Mouse (Mus musculus) layer of hippocampus, postnatal 14 days (tissue): Measurements from ENCODE around the gene Atp5g2. TPM values are rescaled to one million over a fixed set of nuclear protein-coding genes. Genes with fewer than 3 reads are reported as not detected.
"Not testable (repeated sequence)": the region's sequence is repeated elsewhere in the genome, so short reads cannot be mapped to it uniquely, and the experiment has no call there.

Source experiments
- DNase-seq, 2 experiments: peaks; one replicate each; pipeline ENCODE4 v3.0.0; 2021 to 2022; ENCODE audit warnings: low spot score in 2 of 2, mixed read lengths in 1 of 2
- total RNA-seq, 2 experiments: library from RNA; stranded (reverse); gene quantifications; 2 replicates each; pipeline ENCODE4 v1.2.3; 2021

Atp5g2 gene
- total RNA-seq, 2 experiments from 2014 or later: 10.9 to 13.0 TPM

GRCm38 (mm10) chr15:102670281-102670680 lies 1.9 kb downstream of the Atp5g2 start:
- DNase-seq: no peak

GRCm38 (mm10) chr15:102669571-102669970 lies 2.6 kb downstream of the Atp5g2 start:
- DNase-seq: no peak

GRCm38 (mm10) chr15:102665494-102665893 lies 6.7 kb downstream of the Atp5g2 start:
- DNase-seq: peak in 1 of 2 experiments; percentile 51

GRCm38 (mm10) chr15:102663825-102664224 lies 8.3 kb downstream of the Atp5g2 start:
- no peak for DNase-seq

GRCm38 (mm10) chr15:102662601-102663000 lies 9.6 kb downstream of the Atp5g2 start:
- not testable (repeated sequence) for DNase-seq

GRCm38 (mm10) chr15:102657926-102658381 lies 14.2 kb downstream of the Atp5g2 start:
- no peak for DNase-seq

GRCm38 (mm10) chr15:102656658-102657057 lies 15.5 kb downstream of the Atp5g2 start:
- no peak for DNase-seq

GRCm38 (mm10) chr15:102651928-102652660 lies 20.1 kb downstream of the Atp5g2 start:
- not testable (repeated sequence) for DNase-seq

- DNase-seq: no peak
Observed at GRCm38 (mm10) chr15:102651107-102651506, 21.0 kb downstream of the Atp5g2 start.

GRCm38 (mm10) chr15:102635817-102636216 lies 36.3 kb downstream of the Atp5g2 start:
- DNase-seq: peak; percentile 44 to 67

- no peak for DNase-seq
Observed at GRCm38 (mm10) chr15:102634684-102635083, 37.5 kb downstream of the Atp5g2 start.

GRCm38 (mm10) chr15:102625687-102626055 lies 46.5 kb downstream of the Atp5g2 start:
- no peak for DNase-seq

- DNase-seq: peak; percentile 99 to 100
Observed at GRCm38 (mm10) chr15:102624970-102625686, 47.0 kb downstream of the Atp5g2 start, which contains the start of the genes Gm28047 and Atf7. Gene Gm28047 (minus strand): TSS chr15:102625067. Gene Atf7 (minus strand): TSS chr15:102625464.

- DNase-seq: peak; percentile 19 to 22
Observed at GRCm38 (mm10) chr15:102624291-102624969, 47.7 kb downstream of the Atp5g2 start.

GRCm38 (mm10) chr15:102623121-102623520 lies 49.0 kb downstream of the Atp5g2 start:
- DNase-seq: no peak

- no peak for DNase-seq
Observed at GRCm38 (mm10) chr15:102622536-102622935, 49.6 kb downstream of the Atp5g2 start.

- no peak for DNase-seq
Observed at GRCm38 (mm10) chr15:102620765-102621164, 51.4 kb downstream of the Atp5g2 start.

- DNase-seq: no peak
Observed at GRCm38 (mm10) chr15:102619486-102619885, 52.7 kb downstream of the Atp5g2 start.

- DNase-seq: no peak
Observed at GRCm38 (mm10) chr15:102617654-102618053, 54.5 kb downstream of the Atp5g2 start.

GRCm38 (mm10) chr15:102616174-102616573 lies 56.0 kb downstream of the Atp5g2 start:
- DNase-seq: no peak

- DNase-seq: no peak
Observed at GRCm38 (mm10) chr15:102614224-102614623, 57.9 kb downstream of the Atp5g2 start.

- DNase-seq: no peak
Observed at GRCm38 (mm10) chr15:102612966-102613365, 59.2 kb downstream of the Atp5g2 start.
